In genomic region chr13:56159614-56160363, GRCm38 (mm10) we compare ENCODE assay signal across 13 mouse cellular contexts. TPM values are rescaled to one million over a fixed set of nuclear protein-coding genes. Genes with fewer than 3 reads are reported as not detected.
DNase-seq lines count a peak whose midpoint lies in the region; ATAC-seq lines count a peak whose summit lies in the region.
"Had no signal": no experiment of that assay in that cellular context is flagged by ENCODE, and none has a peak within 500 bp of the region (broad histone marks: within the 10 kb centered on the region; RNA-seq: fewer than 3 reads in every experiment).

No protein-coding gene starts in this region.

- peaks cover 6% of the 10 kb centered on the region; the same call in 1 of the 2 replicates for H3K27me3 ChIP-seq in heart, embryonic 13.5 days (replicated peaks)
- H3K27me3 ChIP-seq in midbrain, embryonic 12.5 days: 0 out of 2 replicates have a peak, but pooled peaks cover 3% of the 10 kb centered on the region
- H3K27me3 ChIP-seq in midbrain, embryonic 15.5 days (replicated peaks): no peaks in the 10 kb centered on the region
- no peaks in the 10 kb centered on the region for H3K27me3 ChIP-seq in limb, embryonic 12.5 days

- H3K36me3 ChIP-seq in heart, embryonic 13.5 days: no peaks in the 10 kb centered on the region
- H3K36me3 ChIP-seq in midbrain, embryonic 12.5 days: no peaks in the 10 kb centered on the region
- H3K36me3 ChIP-seq in midbrain, embryonic 15.5 days (replicated peaks): no peaks in the 10 kb centered on the region
- no peaks in the 10 kb centered on the region for H3K36me3 ChIP-seq in limb, embryonic 12.5 days

- H3K4me3 ChIP-seq in heart, embryonic 13.5 days: no peak overlapping the region
- H3K4me3 ChIP-seq in midbrain, embryonic 12.5 days: no peak overlapping the region
- no peak overlapping the region for H3K4me3 ChIP-seq in midbrain, embryonic 15.5 days
- no peak overlapping the region for H3K4me3 ChIP-seq in limb, embryonic 12.5 days (replicated peaks)
- H3K4me3 ChIP-seq: forebrain, embryonic 13.5 days; left cerebral cortex, adult 2 months had no signal

- peaks cover 49% of the 10 kb centered on the region for H3K4me1 ChIP-seq in heart, embryonic 13.5 days
- H3K4me1 ChIP-seq in midbrain, embryonic 12.5 days: 0 out of 2 replicates have a peak, but pooled peaks cover 2% of the 10 kb centered on the region
- no peaks in the 10 kb centered on the region for H3K4me1 ChIP-seq in midbrain, embryonic 15.5 days
- H3K4me1 ChIP-seq in limb, embryonic 12.5 days (replicated peaks): peaks cover 96% of the 10 kb centered on the region
- H3K4me1 ChIP-seq: forebrain, embryonic 13.5 days had no signal

- H3K9ac ChIP-seq in heart, embryonic 13.5 days: peak overlapping the region; percentile 40; the same call in 1 of the 2 replicates
- H3K9ac ChIP-seq in midbrain, embryonic 12.5 days (replicated peaks): no peak overlapping the region
- no peak overlapping the region for H3K9ac ChIP-seq in midbrain, embryonic 15.5 days
- no peak overlapping the region; the same call in 1 of the 2 replicates for H3K9ac ChIP-seq in limb, embryonic 12.5 days (replicated peaks)
- H3K9ac ChIP-seq: forebrain, embryonic 13.5 days had no signal

- peak overlapping the region; percentile 31; the same call in 1 of the 2 replicates for H3K4me2 ChIP-seq in heart, embryonic 13.5 days
- H3K4me2 ChIP-seq in midbrain, embryonic 12.5 days (replicated peaks): no peak overlapping the region
- H3K4me2 ChIP-seq in midbrain, embryonic 15.5 days: no peak overlapping the region
- peak overlapping the region; percentile 51 for H3K4me2 ChIP-seq in limb, embryonic 12.5 days
- H3K4me2 ChIP-seq: forebrain, embryonic 13.5 days had no signal

- no peak for DNase-seq in heart, adult 18-20 months
- DNase-seq in left cerebral cortex, adult 8-10 months (ENCODE audit: low spot score in 2 of 2): no peak
- no peak for DNase-seq in urinary bladder, adult 18-20 months (ENCODE audit: low spot score in 2 of 2)
- no peak for DNase-seq in ovary, adult 18-20 months (ENCODE audit: low spot score)
- DNase-seq: adrenal gland, postnatal 36 days; cerebellum, postnatal 36 days; lung, postnatal 4 days had no signal

- H3K27ac ChIP-seq in heart, embryonic 13.5 days (replicated peaks): peak overlapping the region; percentile 67
- H3K27ac ChIP-seq in midbrain, embryonic 12.5 days (replicated peaks): 0 out of 2 replicates have a peak overlapping the region, but pooled peaks have one; percentile 39
- H3K27ac ChIP-seq in midbrain, embryonic 15.5 days: no peak overlapping the region
- H3K27ac ChIP-seq in limb, embryonic 12.5 days: peak overlapping the region; percentile 95
- H3K27ac ChIP-seq: forebrain, embryonic 13.5 days; left cerebral cortex, adult 2 months had no signal

- WGBS in heart, embryonic 13.5 days: 37% methylated on average over 17 of the region's 17 CpGs
- WGBS in midbrain, embryonic 12.5 days: 62% methylated on average over 17 of the region's 17 CpGs
- 62% methylated on average over 17 of the region's 17 CpGs for WGBS in midbrain, embryonic 15.5 days
- 2% methylated on average over 17 of the region's 17 CpGs for WGBS in limb, embryonic 12.5 days

- no peak for ATAC-seq in heart, embryonic 13.5 days (ENCODE audit: extremely low read depth, insufficient number of reproducible peaks, low FRiP score, low TSS enrichment)
- ATAC-seq in midbrain, embryonic 12.5 days (ENCODE audit: low FRiP score, low read depth): no peak
- no peak for ATAC-seq in midbrain, embryonic 15.5 days (replicated peaks)
- ATAC-seq in limb, embryonic 12.5 days (ENCODE audit: insufficient number of reproducible peaks, insufficient read depth, low FRiP score, low TSS enrichment, low read depth): peak; percentile 61
- ATAC-seq: forebrain, embryonic 13.5 days had no signal

- H3K9me3 ChIP-seq in heart, embryonic 13.5 days: no peaks in the 10 kb centered on the region
- no peaks in the 10 kb centered on the region for H3K9me3 ChIP-seq in midbrain, embryonic 12.5 days
- H3K9me3 ChIP-seq in midbrain, embryonic 15.5 days: no peaks in the 10 kb centered on the region
- no peaks in the 10 kb centered on the region for H3K9me3 ChIP-seq in limb, embryonic 12.5 days
- H3K9me3 ChIP-seq: forebrain, embryonic 13.5 days had no signal

RNA-seq across cellular contexts. Expression of gene Tifab, which starts 18.9 kb away (rescaled TPM):
- polyA plus RNA-seq in heart, embryonic 13.5 days (2015; fragmentation: Nextera tagmentation; extraction: Ambion mirVana): 1.1 and 1.7 TPM in 2 replicates
- 1 to 10 TPM in 1 of 2 experiments, under 1 TPM in 1; 0.69 to 1.1 TPM for total RNA-seq in heart, adult 18-20 months (2021)
- polyA plus RNA-seq in midbrain, embryonic 12.5 days (2016; fragmentation: Nextera tagmentation; extraction: Ambion mirVana): 0.69 and 1.1 TPM in 2 replicates
- polyA plus RNA-seq in midbrain, embryonic 15.5 days (2015; fragmentation: Nextera tagmentation; extraction: Ambion mirVana): 0.96 and 1.2 TPM in 2 replicates
- polyA plus RNA-seq in limb, embryonic 12.5 days (2016; fragmentation: Nextera tagmentation; extraction: Ambion mirVana): 1.3 and 1.7 TPM in 2 replicates
- total RNA-seq in left cerebral cortex, adult 8-10 months (2022): 1 to 10 TPM; 2.1 to 4.6 (median 3.0) TPM

RNA-seq across cellular contexts. Expression of gene H2afy, which starts 23.6 kb away (rescaled TPM):
- polyA plus RNA-seq in heart, embryonic 13.5 days (2015; fragmentation: Nextera tagmentation; extraction: Ambion mirVana): 112 and 124 TPM in 2 replicates
- 10 to 100 TPM; 47.2 to 58.4 TPM for total RNA-seq in heart, adult 18-20 months (2021)
- polyA plus RNA-seq in midbrain, embryonic 12.5 days (2016; fragmentation: Nextera tagmentation; extraction: Ambion mirVana): 584 TPM in 2 replicates
- polyA plus RNA-seq in midbrain, embryonic 15.5 days (2015; fragmentation: Nextera tagmentation; extraction: Ambion mirVana): 291 and 299 TPM in 2 replicates
- 607 and 623 TPM in 2 replicates for polyA plus RNA-seq in limb, embryonic 12.5 days (2016; fragmentation: Nextera tagmentation; extraction: Ambion mirVana)
- total RNA-seq in left cerebral cortex, adult 8-10 months (2022): 100 to 1,000 TPM in 3 of 4 experiments, 10 to 100 TPM in 1; 93.1 to 120 (median 103) TPM

Comparison
In these comparisons a context has a peak if more than half of its experiments do, and no peak if none do; other contexts are left out.
1. H3K4me2 ChIP-seq: peak in heart, embryonic 13.5 days (single experiment) and limb, embryonic 12.5 days (single experiment); none in midbrain, embryonic 12.5 days (single experiment) and midbrain, embryonic 15.5 days (single experiment).